Mouse (Mus musculus) frontal cortex, postnatal 10 days (tissue): ENCODE data around the gene Lmf1.

ENCODE experiments used
- DNase-seq, 2 experiments: peaks; one replicate each; pipeline ENCODE4 v3.0.0; 2022; ENCODE audit warnings: low spot score in 2 of 2, mixed read lengths in 1 of 2

Lmf1 gene

GRCm38 (mm10) chr17:25578920-25579319 is at the start of gene Lmf1:
TSS of gene Lmf1 (plus strand) at chr17:25579085.
- DNase-seq: peak; percentile 93 to 95

GRCm38 (mm10) chr17:25530357-25531022 is 48.4 kb upstream of the Lmf1 start:
- DNase-seq: peak in 1 of 2 experiments; percentile 22

GRCm38 (mm10) chr17:25538945-25539875 is 39.7 kb upstream of the Lmf1 start:
- DNase-seq: no peak

GRCm38 (mm10) chr17:25540731-25541130 is 38.2 kb upstream of the Lmf1 start:
- no peak for DNase-seq

- DNase-seq: no peak
Measured at GRCm38 (mm10) chr17:25541768-25542167, 37.1 kb upstream of the Lmf1 start.

- no peak for DNase-seq
Measured at GRCm38 (mm10) chr17:25547026-25547425, 31.9 kb upstream of the Lmf1 start.

- no peak for DNase-seq
Measured at GRCm38 (mm10) chr17:25550020-25550419, 28.9 kb upstream of the Lmf1 start.

- no peak for DNase-seq
Measured at GRCm38 (mm10) chr17:25551313-25551712, 27.6 kb upstream of the Lmf1 start.

GRCm38 (mm10) chr17:25555159-25555558 is 23.7 kb upstream of the Lmf1 start:
- no peak for DNase-seq

GRCm38 (mm10) chr17:25555666-25556629 is 22.9 kb upstream of the Lmf1 start:
- DNase-seq: peak; percentile 80 to 81

- DNase-seq: peak; percentile 75
Measured at GRCm38 (mm10) chr17:25556630-25557354, 22.1 kb upstream of the Lmf1 start.

GRCm38 (mm10) chr17:25559634-25560033 is 19.3 kb upstream of the Lmf1 start:
- DNase-seq: no peak

- no peak for DNase-seq
Measured at GRCm38 (mm10) chr17:25560554-25561222, 18.2 kb upstream of the Lmf1 start.

- DNase-seq: peak; percentile 70 to 76
Measured at GRCm38 (mm10) chr17:25561223-25562028, 17.5 kb upstream of the Lmf1 start.

- peak; percentile 52 to 63 for DNase-seq
Measured at GRCm38 (mm10) chr17:25564481-25564880, 14.4 kb upstream of the Lmf1 start.

GRCm38 (mm10) chr17:25565244-25565643 is 13.6 kb upstream of the Lmf1 start:
- DNase-seq: peak in 1 of 2 experiments; percentile 51

GRCm38 (mm10) chr17:25565860-25566600 is 12.9 kb upstream of the Lmf1 start:
- no peak for DNase-seq

GRCm38 (mm10) chr17:25567261-25567660 is 11.6 kb upstream of the Lmf1 start:
- peak in 1 of 2 experiments; percentile 35 for DNase-seq

- peak; percentile 63 to 71 for DNase-seq
Measured at GRCm38 (mm10) chr17:25567745-25568144, 11.1 kb upstream of the Lmf1 start.
